Mouse (Mus musculus): ENCODE results near the gene Adam15. TPM values are rescaled to one million over a fixed set of nuclear protein-coding genes. Genes with fewer than 3 reads are reported as not detected.

Adam15 gene
- total RNA-seq, 1 experiment from 2014 or later = 66.0 TPM

DNA sequence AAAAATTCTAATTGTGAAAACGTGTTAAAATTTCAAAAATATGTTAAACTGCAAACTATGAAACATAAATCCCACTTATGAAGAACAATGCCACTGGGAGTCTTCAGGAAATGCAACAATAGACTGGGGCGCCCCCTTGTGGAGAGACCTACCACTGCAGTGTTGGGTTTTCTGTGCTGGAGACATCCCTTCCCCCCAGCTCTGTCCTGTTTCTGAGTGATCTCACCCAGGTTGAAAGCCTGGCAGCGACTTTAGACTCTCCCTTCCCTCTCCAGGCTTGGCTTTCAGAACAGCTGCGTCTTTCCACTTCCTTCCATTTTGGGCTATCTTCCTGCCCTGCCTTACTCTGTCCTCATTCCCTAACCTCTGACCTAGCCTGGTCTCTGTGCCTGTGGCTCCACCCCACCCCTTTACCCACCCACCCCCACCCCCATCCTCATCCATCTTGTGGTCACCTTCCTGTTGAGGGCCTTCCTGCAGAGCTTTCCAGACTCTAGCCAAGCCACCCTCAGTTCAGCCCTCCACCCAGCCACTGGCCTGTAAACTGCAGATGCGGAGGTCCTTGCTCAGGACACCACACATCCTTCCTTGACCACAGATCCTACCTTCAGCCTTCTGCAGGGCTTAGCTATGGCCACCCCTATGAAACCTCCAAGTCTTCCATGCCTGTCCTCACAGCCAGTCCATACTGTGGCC, 5.2 kb upstream of the Adam15 start:
- peak; percentile 95 for DNase-seq

DNA sequence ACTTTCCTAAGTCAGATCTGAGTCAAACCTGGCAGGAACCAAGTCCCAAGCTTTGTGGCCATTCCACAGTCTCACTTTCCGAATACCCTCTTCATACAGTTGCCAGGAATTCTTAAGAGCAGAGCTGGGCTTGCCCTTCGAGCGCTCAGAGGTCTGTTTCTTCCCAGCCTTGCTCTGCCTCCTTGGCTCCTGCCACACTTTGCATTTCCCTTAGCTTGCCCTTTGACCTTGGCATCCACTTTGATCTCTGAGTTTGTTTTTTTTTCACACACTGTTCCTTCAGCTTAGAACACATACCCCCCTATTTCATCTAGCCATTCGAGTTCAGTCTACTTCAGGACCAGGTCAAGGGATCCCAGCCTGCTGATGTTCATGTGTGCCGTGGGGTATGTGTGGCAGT, 1.5 kb upstream of the Adam15 start:
- DNase-seq = no peak

DNA sequence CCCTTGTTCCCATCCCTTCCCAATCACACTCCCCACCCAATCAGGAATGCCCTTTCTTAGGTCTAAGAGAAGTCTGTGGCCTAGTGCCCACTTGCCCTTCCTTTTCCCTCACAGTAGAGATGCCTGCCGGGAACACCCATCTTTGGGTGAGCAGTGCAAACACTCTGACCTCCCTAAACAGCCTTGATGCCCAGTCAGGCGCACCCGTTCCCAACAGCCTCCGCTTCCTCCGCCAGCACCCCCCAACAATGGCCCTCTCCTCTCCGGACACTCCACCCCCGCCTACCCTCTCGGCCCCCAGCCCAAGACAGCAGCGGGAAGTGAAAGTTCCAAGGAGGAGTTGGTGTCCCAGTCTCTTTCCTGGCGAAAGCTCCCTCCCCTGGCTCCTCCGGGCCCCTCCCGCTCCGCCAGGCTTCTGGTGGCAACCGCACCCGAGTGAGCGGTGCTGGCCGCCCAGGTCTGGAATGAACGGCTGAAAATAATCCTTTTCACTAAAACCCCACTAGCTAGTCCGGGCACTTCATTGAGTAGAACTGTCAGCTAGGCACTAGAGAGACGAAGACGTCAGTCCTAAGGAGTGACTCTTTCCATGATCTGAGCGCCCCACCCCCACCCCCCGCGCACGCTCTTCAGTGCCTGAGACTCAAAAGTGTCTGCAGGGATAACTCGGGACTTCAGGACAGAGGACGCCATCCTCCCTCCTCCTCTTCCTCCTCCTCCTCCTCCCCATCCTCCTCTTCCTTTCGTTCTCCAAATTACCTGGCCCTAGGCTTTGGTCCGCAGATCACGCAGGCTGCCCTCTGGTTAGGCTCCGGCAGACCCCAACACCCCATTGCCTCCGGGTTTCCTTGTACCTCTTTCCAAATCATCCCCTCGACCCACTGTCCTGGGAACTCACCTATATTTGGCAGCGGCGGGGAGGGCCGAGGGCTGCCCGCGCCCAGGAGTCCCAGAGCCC, 606 bp downstream of the Adam15 start:
- DNase-seq = peak; percentile 75

- DNase-seq = no peak
Measured at GRCm38 (mm10) chr3:89347916-89348315, 1.9 kb downstream of the Adam15 start.

GRCm38 (mm10) chr3:89346815-89347540, 2.8 kb downstream of the Adam15 start:
- no peak for DNase-seq

GRCm38 (mm10) chr3:89343279-89343678, 6.5 kb downstream of the Adam15 start:
- DNase-seq = no peak

GRCm38 (mm10) chr3:89341794-89342193, 8.0 kb downstream of the Adam15 start:
- DNase-seq = no peak

GRCm38 (mm10) chr3:89340465-89340864, 9.3 kb downstream of the Adam15 start:
- peak; percentile 84 for DNase-seq

- peak; percentile 83 for DNase-seq
Measured at GRCm38 (mm10) chr3:89339416-89339815, 10.4 kb downstream of the Adam15 start.

DNA sequence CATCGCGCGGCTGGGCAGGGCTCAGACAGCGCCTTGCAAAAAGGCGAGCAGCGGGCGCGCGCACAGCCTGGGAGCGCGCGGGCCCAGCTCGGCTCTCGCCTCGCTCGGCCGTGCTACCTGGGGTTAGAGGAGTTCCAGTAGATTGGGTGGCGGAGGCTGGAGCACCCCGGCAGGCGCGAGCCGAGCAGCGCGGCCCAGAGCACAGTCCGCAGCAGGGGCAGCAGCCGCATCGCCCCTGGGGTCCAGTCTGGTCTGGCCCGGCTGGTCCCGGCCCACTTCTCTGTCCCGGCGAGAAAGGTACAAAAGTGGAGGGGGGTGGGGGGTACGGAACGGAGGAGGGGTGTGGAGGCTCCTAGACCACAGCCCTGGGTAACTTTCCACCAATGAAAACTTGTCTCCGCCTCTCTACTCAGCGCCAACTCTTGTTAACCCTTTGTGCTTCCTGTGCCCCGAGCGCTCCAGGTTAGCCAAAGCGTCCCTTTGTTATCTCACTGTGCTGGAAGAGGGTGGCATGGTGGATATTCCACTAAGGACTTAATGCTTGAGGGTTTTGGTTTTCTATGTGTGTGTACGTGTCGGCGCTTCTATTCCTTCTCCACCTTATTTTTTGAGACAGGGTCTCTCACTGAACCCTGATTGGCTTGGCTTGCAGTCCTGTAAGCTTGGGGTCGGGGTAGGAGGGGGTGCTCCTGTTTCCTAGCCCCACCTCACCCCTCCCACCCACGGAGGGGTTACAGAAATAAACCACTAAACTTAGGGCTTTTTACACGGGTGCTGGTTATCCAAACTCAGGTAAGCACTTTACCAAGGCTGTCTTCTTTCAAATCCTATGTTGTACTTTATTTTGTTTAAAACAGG, 11.8 kb downstream of the Adam15 start, which contains the start of gene Efna4:
Gene Efna4 (minus strand): TSS at position 308 of the 858 bp plus-strand sequence.
- peak; percentile 64 for DNase-seq

GRCm38 (mm10) chr3:89337062-89337720, 12.6 kb downstream of the Adam15 start:
- DNase-seq = no peak

GRCm38 (mm10) chr3:89336529-89336928, 13.3 kb downstream of the Adam15 start:
- no peak for DNase-seq

DNA sequence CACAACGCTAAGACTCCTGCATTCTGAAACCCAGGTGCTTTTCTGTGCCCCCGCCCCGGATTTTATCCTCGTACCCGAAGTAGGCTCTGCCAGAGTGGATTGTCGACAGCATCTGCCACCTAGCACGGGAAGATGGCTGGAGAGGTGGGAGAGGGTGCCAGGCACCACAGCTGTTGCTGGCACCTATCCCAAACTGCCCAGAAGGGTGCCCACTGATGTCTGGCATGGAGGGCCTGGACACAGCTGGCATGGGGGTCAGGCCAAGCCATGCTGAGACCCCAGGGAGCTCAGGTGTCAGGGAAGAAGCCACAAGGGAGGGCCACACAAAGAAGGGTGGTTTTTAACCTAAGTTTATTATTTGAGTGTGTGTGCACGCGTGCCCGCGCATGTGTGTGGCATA, 16.7 kb downstream of the Adam15 start:
- no peak for DNase-seq

DNA sequence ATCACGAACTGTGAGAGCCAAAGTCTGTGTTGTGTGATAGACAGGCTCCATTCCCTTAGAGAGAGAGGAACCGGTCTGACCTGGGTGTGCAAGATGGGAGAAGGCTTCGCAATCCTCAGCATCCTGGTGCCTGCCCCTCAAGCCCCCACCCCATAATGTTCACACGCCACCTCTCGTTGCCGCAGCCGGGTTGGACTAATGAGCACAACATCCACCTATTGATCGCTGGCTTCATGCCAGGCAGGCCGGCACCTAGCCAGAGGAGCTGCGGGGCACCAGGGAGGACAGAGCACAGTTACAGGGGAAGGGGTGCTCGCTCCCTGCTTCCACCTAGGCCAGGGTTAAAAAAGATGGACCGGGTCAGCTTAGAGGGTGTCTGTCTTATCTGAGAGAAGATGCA, 17.3 kb downstream of the Adam15 start:
- no peak for DNase-seq

DNA sequence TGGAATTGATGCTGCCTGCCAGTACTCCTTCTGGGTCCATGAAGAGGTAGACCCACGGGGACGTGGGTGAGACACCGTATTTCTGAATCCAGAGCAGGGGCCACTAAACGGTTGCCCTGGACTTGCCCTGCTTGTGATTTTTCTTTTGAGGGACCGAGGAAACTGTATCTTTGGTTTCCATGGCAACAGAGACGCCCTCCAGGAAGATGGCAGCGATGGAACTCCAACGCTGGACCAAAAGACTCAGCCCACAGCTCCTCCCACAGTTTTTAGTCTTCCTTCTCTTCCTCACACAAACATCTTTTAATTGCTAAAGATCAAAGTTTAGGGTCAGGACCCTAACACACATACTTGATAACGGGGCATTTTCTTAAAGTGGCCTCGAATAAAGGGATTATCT, 17.8 kb downstream of the Adam15 start:
- DNase-seq = no peak

DNA sequence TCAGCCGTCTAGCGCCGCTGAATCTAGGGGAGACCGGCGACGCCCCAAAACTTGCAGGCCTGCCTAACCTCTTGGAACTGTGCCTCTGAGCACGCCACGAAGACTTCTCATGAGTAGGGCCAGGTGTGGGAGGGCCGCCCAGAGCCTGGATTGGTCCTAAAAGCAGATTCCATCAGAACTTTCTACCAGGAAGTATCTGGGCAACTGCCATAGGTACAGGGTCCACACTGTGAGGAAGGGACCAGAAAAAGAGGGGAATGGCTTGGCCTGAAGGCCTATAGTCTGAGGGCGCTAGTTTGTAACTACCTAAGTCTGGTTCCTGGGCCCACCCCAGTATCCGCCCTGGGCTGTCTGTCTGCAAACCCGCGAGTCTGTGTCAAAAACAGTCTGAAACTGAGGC, 18.2 kb downstream of the Adam15 start:
- no peak for DNase-seq

GRCm38 (mm10) chr3:89330948-89331347, 18.8 kb downstream of the Adam15 start:
- DNase-seq = peak; percentile 84

GRCm38 (mm10) chr3:89330346-89330745, 19.4 kb downstream of the Adam15 start:
- DNase-seq = no peak

GRCm38 (mm10) chr3:89328623-89329022, 21.2 kb downstream of the Adam15 start:
- no peak for DNase-seq

- DNase-seq = no peak
Measured at GRCm38 (mm10) chr3:89327371-89327870, 22.4 kb downstream of the Adam15 start.

DNA sequence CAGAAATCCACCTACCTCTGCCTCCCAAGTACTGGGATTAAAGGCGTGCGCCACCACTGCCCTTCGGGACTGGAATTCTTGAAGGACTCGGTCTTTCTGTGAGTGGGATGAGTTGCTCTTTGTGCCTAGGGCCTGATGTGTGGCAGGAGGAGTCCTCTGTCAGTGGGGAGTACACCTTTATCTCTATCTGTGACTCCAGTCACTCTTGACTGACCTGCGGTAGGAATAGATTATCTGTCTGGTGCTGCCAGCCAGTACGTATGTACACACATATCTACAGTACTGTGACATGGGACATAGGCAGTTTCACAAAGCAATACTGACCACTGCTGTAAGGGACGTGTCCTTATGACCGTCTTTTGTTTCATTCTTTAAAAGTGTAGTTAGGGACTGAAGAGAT, 23.9 kb downstream of the Adam15 start:
- no peak for DNase-seq

Measured in adrenal gland, postnatal 14 days (tissue).